Mouse (Mus musculus): ENCODE results near the gene Nell1.
A peak's percentile ranks its signal among the peaks of the same experiment; 100 is the strongest.

Nell1 gene

DNA sequence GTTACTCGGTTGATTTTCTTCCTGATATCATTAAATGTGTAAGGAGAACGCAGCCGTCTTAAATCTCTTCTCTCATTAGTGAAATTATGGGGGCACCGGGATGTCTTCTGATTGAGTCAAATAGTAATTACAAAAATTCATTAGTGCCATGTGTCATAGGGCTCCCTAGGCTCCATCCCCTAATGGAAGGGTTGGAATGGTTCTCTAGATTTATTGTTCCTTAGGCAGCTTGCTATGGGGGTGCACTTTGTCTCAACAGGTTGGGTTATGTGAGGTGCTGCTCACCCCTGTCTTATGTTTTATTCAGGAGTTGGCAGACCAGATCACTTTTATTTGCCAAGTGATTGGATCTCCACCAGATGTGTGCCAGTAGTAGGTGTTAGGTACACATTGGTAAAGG lies 75.5 kb downstream of the Nell1 start:
- DNase-seq (ENCODE audit: inconsistent ontology term) = no peak

DNA sequence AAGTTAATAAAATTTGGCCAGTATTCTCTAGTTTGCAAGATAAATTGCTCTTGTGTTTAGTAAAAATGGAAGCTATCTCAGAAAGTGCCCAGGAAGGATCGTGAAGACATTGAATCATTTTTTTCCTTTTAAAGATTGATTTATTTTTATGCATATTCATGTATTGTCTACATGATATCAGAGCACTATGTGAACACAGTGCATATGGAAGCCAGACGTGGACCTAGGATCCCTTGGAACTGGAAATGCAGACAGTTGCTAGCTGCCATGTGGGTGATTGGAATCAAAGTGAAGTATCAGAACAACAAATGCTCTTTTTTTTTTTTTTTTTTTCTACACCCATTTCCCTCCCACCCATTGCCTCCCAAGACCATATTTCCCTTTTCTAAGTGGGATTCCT lies 79.0 kb downstream of the Nell1 start:
- no peak for DNase-seq (ENCODE audit: inconsistent ontology term)

DNA sequence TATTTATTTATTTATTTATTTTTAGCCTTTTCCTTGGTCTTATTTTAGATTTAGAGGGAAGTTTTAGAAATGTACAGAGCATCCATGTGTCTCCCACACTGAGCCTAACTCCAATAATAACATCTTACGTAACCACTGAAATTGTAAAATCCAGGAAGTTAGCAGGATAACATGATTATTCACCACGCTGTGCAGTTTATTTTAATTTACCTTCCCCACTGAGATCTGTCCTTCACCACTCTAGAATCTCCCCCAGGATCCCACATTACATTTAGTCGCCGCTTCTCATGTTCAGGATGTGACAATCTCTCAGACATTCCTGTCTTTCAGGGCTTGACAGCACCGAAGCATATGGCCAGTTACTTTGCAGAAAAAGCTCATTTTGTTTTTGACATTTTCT lies 119.8 kb downstream of the Nell1 start:
- no peak for DNase-seq (ENCODE audit: inconsistent ontology term)

DNA sequence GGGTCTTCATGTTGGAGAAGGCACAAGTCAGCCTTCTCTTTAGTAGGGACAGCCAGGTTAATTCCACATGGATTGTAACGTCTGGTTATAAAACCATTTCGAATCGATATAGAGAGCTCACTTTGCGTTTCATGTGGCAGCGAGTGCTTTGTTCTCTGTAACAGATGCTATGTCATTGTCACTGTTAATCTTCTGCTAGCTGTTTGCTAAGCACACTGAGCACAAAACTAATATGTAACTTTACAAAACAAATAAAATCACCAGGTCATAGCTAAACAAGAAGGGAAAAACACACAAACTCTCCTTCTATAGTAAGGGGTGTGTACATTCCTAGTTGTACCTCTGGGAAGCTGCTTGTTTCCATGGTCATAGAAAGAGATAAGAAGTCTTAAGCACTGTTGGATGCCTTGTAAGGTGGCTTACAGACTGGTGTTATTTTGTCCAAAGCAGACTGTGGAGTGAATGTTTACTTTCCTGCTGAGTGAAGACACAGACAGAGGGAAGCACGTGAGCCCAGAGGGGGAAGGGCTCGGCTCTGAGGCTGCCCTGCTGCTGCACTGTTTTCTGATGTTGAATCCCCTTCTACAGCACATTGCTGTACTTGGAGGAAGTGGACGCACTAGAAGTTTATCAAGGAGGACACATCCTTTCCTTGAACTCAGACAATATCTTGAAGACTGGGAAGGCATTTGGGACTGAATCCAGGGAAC lies 131.1 kb downstream of the Nell1 start:
- no peak for DNase-seq (ENCODE audit: inconsistent ontology term)

DNA sequence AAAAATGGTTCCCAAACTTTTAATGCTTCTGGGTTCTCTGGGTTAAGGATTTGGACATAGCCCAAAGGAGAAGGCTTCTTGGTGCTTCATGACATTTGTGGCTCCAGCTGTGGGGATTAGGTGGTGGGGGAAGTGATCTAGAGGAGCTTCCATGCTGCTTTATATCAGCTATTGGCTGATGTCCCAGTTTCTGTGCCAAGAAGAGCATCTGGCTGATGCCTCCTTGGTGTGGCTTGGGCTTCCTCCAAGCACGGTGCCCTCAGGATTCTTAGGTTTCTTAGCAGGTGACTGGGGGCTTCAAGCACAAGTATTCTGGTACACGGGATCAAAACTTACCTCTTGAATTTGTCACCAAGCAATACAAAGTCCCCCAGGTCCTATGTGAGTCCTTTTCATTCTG lies 132.6 kb downstream of the Nell1 start:
- DNase-seq (ENCODE audit: inconsistent ontology term) = no peak

DNA sequence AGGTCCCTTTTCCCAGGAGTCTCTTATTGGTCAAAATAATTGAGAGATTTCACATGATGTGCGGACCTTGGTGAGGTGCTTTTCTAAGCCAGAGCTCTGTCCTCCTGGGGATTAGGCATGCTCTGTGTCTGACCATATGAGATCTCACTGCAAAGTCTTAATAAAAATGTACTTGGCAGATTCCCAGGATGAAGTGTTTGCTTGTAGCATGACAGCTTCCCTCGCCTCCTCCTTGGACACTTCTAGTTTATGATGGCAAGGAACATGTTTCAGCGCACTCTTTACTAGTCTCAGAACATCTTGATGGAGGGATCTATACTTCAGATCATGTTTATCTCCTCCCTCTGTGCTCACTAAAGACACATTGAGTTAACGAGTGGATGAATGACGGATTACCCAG lies 143.7 kb downstream of the Nell1 start:
- no peak for DNase-seq (ENCODE audit: inconsistent ontology term)

DNA sequence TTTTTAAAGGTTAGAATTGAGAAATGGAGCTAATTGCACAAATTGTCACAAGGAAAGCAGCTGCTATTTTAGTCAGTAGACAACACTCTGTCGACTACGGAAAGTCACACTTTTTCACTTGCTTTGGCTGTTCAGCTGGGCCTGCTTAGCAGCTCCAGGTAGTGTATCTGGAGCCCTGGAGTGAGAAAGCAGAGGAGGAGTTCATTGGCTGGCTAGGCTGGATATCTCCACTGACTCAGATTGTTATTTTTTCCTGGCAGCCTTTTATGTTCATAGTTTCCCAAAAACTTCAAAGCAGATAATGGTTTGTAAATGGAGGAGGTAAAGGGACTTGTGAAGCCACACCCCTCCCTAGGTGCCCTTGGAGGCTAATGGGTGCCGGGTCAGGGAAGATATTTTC lies 163.0 kb downstream of the Nell1 start:
- DNase-seq (ENCODE audit: inconsistent ontology term) = no peak

DNA sequence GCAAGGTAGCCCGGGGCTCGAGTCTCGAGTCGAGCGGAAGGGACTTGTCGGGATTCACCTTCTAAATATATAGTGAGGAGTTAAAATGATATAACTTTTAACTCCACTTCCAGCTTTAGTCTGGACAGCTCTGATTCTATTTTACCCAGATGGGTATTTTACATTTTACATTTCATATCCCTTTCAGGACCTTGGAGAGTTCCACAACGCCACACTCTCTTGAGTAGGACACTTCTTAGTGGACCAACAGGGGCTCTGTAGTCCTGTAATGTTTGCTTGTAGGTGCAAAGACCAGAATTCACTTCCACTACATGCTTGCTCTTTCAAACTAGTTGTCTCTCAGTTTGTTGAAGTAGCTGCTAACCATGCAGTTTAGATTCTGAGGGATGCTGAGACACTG lies 174.7 kb downstream of the Nell1 start:
- DNase-seq (ENCODE audit: inconsistent ontology term) = no peak

DNA sequence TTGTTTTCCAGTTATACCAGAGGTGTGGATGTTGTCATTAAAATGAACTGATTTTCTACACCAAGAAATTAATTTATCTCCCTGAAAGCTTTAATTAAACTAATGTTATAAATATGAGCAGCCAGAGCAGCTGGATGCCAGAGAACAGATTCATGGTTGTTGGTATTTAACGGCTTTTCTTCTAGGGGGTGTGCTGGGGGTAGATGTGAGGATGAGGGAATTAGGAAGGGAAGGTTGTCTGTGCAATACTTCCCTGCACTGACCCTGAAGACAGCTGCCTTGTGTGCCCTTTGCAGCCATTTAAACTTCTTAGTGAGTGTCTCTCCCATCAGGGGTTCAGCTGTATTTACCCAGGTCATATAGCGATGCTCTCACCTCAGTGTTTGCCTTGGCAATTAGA lies 176.2 kb downstream of the Nell1 start:
- DNase-seq (ENCODE audit: inconsistent ontology term) = no peak

DNA sequence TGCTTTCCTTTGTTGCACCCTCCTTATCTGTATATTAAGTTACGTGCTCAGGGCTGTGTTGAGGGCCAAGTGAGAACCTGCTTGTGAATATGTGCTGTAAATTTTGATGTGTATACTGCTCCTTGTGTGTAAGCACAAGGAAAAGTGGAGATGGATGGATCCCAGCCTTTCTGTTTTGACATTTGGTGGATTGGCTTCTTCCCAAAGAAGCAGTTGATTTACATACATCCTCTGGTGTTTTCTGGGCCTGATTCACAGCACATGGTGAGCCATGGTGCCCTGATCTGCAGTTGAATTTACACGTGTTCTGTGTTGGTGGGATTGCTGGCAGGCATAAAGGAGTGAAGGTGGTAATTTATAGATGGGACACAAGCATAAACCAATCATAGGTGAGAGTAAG lies 179.0 kb downstream of the Nell1 start:
- no peak for DNase-seq (ENCODE audit: inconsistent ontology term)

DNA sequence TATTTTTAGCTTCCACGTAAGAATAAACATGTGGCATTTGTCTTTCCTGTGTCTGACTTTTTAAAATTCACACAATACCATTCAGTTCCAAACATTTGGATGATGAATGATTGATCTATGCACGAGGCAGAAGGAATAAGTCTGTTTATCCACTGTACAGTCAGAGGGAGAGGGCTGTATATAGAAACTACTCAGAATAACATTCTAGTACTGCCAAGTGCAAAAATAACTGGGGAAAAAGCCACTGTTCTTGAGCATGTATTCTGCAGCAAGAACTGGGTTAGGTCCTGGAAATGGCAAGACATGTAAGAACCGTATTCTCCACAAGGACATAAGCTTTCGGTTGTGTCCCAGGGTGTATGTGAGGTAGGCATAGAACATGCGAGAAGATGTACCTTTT lies 187.9 kb downstream of the Nell1 start:
- no peak for DNase-seq (ENCODE audit: inconsistent ontology term)

DNA sequence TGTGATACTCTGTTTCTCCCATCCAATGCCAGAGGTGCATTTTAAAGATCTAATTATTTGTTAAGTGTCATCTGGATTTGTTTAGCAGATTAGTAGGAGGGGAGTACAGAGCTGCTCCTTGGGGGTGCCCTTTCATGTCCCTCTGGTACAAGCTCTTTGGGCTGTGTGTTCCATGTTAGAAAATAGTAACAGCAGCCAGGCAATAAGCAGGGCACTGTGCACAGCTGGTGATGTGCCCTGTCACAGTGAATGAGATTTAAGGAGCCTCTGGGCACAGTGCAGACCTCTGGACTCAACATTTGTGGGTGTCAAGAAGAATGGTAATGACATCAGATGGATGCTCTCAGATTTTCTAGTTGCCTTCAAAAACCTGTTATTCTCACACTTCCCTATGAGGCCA lies 194.1 kb downstream of the Nell1 start:
- no peak for DNase-seq (ENCODE audit: inconsistent ontology term)

DNA sequence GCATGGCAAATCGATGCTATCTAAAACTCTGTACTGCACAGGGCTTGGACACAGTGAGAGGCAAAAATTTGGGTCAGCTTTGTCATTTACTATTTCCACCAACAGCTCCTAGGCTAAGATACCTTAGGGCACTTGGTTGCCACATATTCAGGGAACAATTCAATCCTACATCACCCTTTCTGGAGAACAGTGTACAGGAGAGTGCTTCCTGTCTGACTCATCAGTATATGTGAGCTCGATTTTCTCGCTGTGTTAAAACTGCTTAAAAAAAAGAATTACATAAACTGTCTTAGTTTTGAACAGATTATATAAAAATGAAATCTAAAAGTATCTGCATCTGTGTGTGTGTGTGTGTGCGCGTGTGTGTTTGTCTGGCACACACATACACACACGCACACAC lies 211.6 kb downstream of the Nell1 start:
- no peak for DNase-seq (ENCODE audit: inconsistent ontology term)

DNA sequence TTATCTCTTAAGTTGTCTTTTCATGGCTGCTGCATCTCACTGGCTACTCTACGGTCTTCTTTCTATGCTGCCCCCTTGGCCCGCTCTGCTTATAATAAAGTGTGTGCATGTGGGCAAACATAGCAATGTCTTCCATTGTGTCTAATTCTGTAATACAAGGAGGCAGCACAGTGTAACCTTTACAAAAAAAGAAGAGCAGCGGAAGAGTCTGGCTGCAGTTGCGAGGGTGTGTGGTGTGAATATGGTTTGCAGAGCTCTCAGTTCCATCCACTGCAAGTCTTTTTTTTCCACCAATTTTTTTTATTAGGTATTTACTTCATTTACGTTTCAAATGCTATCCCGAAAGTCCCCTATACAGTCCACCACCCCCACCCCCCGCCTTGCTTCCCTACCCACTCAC lies 219.3 kb downstream of the Nell1 start:
- DNase-seq (ENCODE audit: inconsistent ontology term) = no peak

DNA sequence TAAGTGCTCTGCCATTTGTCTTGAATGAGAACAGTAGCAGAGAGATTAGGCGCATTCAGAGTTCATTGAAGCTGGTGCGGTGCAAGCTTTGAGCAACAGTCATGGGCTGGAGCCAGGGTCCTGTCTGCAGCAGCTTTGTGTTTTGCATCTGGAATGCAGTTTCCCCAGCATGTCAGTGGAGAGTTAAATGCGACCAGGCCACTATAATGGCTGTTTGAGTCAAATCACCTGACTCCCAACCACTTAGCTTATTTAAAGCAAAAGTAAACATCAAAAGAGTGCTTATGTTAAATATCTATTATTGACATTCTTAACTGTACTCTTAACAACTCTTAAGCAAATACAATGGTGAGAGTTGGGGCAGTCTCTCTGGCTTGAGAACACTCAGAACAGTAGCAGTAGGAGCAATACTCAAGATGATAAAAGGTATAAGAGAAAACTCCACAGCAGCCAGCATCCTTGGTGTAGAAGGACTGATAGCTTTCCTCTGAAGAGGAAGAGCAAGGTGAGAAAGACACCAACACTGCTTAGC lies 220.5 kb downstream of the Nell1 start:
- no peak for DNase-seq (ENCODE audit: inconsistent ontology term)

DNA sequence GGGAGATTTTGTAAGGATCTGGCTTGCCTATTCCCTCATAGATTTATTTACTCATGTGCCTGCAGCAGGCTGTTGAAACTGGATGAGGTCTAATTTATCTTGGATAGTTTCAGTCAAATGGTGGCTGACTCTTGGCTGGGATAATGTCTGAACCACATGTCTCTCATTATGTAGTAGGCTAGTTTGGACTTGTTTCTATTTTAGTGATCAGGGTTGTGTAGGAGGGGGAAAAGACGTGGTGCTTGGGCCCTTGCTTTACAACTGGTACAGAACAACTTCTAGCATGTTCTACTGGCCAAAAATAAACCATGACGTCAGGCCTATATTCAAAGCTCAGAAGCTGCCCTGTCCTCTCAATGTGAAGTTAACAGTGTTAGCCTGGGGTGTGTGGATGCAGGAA lies 230.6 kb downstream of the Nell1 start:
- no peak for DNase-seq (ENCODE audit: inconsistent ontology term)

DNA sequence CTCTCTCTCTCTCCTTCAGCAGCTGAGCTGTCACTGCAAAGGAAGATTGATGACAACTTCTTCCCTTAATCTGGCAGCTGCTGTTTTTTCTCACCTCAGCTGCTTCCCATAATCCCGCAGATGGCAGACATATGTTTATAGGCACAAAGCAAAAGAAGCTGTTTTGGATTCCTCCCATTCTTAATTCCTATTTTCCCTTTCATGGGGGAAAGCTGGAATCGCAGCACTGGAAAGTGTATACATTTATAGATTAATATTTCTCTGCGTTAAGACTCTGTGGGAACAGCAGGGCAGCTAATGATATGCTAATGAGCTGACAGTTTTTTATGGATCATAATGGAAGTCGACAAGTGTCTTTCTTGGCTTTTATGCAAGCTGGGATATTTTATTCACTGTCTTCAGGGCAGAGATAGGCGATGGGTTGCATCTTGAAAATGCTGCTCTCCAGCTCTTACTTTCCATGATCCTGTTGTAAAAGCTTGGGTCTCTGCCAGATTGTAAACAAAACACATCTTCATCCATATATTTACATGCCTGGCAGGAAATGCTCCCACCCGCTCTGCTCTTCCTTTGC lies 236.1 kb downstream of the Nell1 start:
- DNase-seq (ENCODE audit: inconsistent ontology term) = no peak

DNA sequence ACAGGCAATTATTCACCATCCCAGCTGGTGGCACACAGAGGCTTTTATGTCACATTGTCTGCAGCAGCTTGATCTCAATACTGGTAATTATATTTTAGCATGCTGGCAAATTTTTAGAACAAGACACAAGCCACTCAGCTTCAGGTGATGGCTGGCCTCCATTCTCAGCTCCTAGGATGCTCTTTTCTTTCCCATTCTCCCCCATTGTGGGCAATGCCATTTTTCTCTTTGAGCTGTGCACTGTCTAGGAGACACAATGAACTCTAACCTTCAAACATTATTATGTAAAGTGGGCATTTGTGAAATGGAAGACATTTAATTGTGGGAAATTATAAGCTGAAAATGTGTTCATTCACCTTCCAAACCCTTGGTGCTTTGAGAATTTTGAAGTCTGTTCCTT lies 247.2 kb downstream of the Nell1 start:
- DNase-seq (ENCODE audit: inconsistent ontology term) = no peak

DNA sequence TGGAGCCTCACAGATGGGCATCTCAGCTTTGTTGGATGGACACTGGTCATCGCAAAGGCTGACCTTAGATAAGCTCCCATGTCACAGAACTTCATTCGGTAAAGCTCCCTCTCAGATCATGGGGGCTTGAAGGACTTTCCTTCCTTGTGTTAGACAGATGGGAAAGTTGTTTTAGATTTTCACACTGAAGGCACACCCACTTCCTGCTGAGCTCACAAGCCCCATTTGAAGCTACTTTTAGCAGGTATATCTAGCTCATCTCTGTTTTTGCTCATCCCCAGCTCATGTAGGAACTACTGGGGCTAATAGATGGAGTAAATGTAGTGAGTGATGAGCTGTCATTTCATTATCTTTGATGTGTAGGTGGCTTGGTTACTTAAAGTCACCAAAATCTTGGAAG lies 252.0 kb downstream of the Nell1 start:
- DNase-seq (ENCODE audit: inconsistent ontology term) = no peak

DNA sequence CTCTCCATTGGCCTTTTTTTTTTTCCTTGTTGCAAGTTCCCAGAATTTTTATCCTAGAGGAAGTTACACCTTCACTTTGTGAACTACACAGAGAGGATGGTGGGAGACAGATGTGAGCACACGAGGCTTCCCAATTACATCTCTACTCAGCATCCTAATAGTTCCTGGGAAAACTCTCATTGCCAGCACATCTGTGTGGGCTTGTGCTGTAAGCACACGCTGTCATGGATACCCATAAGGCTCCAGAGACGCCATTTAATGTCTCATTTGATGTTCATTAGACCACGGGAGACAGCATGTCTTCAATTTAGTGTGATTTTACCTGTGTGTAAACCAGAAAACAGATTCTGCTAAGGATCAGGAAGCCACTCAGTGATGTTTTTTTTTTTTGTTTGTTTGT lies 253.6 kb downstream of the Nell1 start:
- no peak for DNase-seq (ENCODE audit: inconsistent ontology term)

DNA sequence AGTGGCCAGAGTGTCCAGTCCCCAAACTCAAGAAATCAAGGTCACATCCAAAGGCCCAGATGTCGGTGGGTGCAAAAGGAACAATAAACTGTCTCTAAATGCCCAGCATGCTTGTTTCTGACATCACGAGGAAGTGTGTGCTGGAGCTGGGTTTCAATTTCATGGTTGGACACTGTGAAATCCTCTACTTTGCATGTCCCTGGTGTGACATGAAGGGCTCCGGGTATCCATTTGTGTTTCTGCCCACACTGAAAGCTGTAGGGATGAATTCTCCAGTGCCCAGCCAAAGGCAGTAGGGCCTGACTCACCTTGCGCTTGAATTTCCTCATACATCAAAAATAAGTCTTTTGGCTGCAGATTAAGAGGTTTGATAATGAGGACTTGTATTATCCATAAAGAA lies 266.5 kb downstream of the Nell1 start:
- DNase-seq (ENCODE audit: inconsistent ontology term) = no peak

DNA sequence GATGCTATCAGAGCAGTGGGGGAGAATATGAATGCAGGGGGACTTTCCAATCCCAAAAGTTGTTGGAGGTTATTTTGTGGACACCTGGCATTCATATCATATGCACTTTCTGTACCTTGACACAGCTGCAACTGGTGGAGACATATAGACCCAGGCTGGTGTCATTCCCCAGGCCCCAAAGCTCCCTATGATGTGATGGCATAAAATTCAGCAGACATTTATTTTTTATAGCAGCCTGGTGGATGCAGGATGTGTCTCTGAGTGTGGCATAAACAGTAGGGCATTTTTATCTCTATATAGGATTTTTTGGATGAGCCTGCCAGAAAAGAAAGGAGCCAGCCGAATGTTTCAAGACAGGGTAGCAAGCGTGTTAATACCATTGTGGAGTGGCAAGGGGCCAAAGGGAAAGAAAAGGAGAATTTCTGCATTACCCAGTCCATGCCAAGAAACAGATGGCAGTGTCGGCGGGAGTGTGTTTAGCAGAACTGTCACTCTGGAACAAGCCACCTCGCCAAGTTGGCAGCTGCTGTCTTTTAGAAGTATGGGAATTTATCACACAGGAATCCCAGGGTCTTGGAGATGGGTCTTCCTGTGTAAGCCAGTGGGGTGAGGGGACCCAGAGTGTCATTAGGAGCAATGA lies 267.1 kb downstream of the Nell1 start:
- peak; percentile 80 for DNase-seq (ENCODE audit: inconsistent ontology term)

DNA sequence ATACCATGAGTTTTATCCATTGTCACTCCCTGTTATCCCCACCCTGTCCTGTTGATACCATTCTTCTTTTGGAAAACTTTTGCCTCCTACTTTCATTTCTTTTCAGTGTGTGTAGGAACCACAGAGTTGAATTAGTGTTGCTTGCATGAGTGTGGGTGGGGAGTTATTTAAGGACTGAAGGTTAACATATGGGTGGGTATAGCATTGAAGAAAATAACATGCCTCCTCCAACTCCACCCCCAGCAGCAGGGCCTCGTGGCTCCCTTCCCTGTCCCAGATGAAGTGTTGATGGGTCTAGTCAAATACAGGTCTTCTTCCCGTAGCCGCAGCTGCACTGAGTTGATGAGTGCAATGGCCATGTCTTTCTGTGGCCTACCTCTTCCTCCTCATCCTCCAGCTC lies 278.5 kb downstream of the Nell1 start:
- no peak for DNase-seq (ENCODE audit: inconsistent ontology term)
